Mouse (Mus musculus) gonadal fat pad, adult 2 months (tissue): ENCODE data around the gene Smok3a. TPM values are rescaled to one million over a fixed set of nuclear protein-coding genes. Genes with fewer than 3 reads are reported as not detected.

Experiments used
- polyA plus RNA-seq: library from polyadenylated mRNA; depleted of rRNA; stranded (reverse); fragments of >200 nt; gene quantifications from 2 replicates; pipeline ENCODE4 v1.2.3, GENCODE M21; 2012; rRNA removed

The Smok3a gene
- polyA plus RNA-seq, 1 experiment, result not detected

Other genes starting within 250 kb of the Smok3a start
- 18.9 and 20.8 TPM in 2 replicates for gene Ppp1r35, start 242.4 kb upstream of the Smok3a start, polyA plus RNA-seq
- gene Mepce, start 233.6 kb upstream of the Smok3a start, polyA plus RNA-seq, result 41.5 and 45.5 TPM in 2 replicates
- 2.0 and 3.1 TPM in 2 replicates for gene Zcwpw1, start 233.5 kb upstream of the Smok3a start, polyA plus RNA-seq
- gene Pilra, start 185.0 kb upstream of the Smok3a start, polyA plus RNA-seq, result 5.4 and 7.4 TPM in 2 replicates
- 3.2 and 3.5 TPM in 2 replicates for gene Pilrb1, start 163.2 kb upstream of the Smok3a start, polyA plus RNA-seq
- gene Pilrb2, start 149.4 kb upstream of the Smok3a start, polyA plus RNA-seq, result 3.4 and 4.3 TPM in 2 replicates
- 0.04 and 0.05 TPM in 2 replicates for gene Cyp3a13, start 99.6 kb upstream of the Smok3a start, polyA plus RNA-seq
- gene Gjc3, start 58.2 kb upstream of the Smok3a start, polyA plus RNA-seq, result 0.04 and 0.05 TPM in 2 replicates
- 2.0 and 3.7 TPM in 2 replicates for gene Azgp1, start 39.7 kb upstream of the Smok3a start, polyA plus RNA-seq
- gene Smok3b, start 168 bp downstream of the Smok3a start, polyA plus RNA-seq, result 0.08 TPM in 1 of 2 replicates, not detected in the other
- gene Smok3c, start 31.9 kb downstream of the Smok3a start, polyA plus RNA-seq, result not detected in 2 replicates
- 6.3 and 8.7 TPM in 2 replicates for gene Zkscan1, start 63.8 kb downstream of the Smok3a start, polyA plus RNA-seq
- gene Zscan21, start 95.6 kb downstream of the Smok3a start, polyA plus RNA-seq, result 9.2 and 11.2 TPM in 2 replicates
- 2.6 and 2.7 TPM in 2 replicates for gene Zfp113, start 134.5 kb downstream of the Smok3a start, polyA plus RNA-seq
- 107 and 138 TPM in 2 replicates for gene Cops6, start 139.8 kb downstream of the Smok3a start, polyA plus RNA-seq
- 30.9 and 49.3 TPM in 2 replicates for gene Ap4m1, start 150.7 kb downstream of the Smok3a start, polyA plus RNA-seq
- gene Mcm7, start 151.2 kb downstream of the Smok3a start, polyA plus RNA-seq, result 20.9 and 24.1 TPM in 2 replicates
- 50.6 and 54.9 TPM in 2 replicates for gene Taf6, start 166.2 kb downstream of the Smok3a start, polyA plus RNA-seq
- gene Cnpy4, start 166.2 kb downstream of the Smok3a start, polyA plus RNA-seq, result 5.0 and 7.1 TPM in 2 replicates
- gene Mblac1, start 173.1 kb downstream of the Smok3a start, polyA plus RNA-seq, result 7.8 and 8.5 TPM in 2 replicates
- 18.5 and 23.8 TPM in 2 replicates for gene Nxpe5, start 204.6 kb downstream of the Smok3a start, polyA plus RNA-seq
- 364 and 368 TPM in 2 replicates for gene Lamtor4, start 234.2 kb downstream of the Smok3a start, polyA plus RNA-seq
- gene BC037034, start 242.8 kb downstream of the Smok3a start, polyA plus RNA-seq, result 74.6 and 89.5 TPM in 2 replicates